Mouse (Mus musculus): ENCODE measurements around the gene Clcn1. TPM values are rescaled to one million over a fixed set of nuclear protein-coding genes. Genes with fewer than 3 reads are reported as not detected.

Clcn1 gene
- polyA plus RNA-seq, 1 experiment from 2014 or later = 0.73 TPM

DNA sequence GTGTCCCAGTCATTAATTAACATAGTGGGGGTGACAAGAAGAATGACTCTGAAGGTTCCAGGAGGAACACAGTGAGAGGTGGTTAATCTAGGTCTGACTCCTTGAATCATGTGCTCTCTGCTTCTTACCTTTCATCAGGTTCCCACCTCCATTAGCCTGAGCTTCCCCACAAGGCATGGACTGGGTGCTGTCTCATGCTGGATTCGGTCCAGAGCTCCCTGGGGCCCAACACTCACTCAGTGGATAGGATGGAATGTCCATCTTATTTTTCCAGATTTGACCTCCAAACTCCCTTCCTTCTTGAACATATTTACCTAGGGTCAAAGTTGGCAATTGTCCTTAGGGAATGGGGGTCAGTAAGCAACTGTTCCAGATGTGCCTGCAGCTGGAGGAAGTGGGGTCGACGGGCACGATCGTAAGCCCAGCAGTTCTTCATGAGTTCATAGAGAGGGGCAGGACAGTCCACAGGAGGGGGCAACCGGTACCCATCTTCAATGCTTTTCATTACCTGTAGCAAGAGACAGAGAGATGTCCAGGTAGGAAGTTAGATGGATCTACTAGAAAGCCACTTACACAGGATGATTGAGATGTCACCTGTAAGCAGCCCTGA, 73.9 kb downstream of the Clcn1 start:
- no peak overlapping the region for H3K4me2 ChIP-seq
- 93% methylated on average over 6 of the region's 6 CpGs for WGBS
- peaks cover 67% of the 10 kb centered on the region for H3K36me3 ChIP-seq
- no peaks in the 10 kb centered on the region for H3K9me3 ChIP-seq (replicated peaks)
- ATAC-seq (ENCODE audit: insufficient number of reproducible peaks, low FRiP score) = no peak
- no peaks in the 10 kb centered on the region for H3K27me3 ChIP-seq (replicated peaks)
- H3K9ac ChIP-seq = no peak overlapping the region
- peak overlapping the region; percentile 76; the same call in 1 of the 2 replicates for H3K27ac ChIP-seq (ENCODE audit: poor library complexity, severe bottlenecking)
- peaks cover 81% of the 10 kb centered on the region for H3K4me1 ChIP-seq (replicated peaks)
- no peak overlapping the region for H3K4me3 ChIP-seq

GRCm38 (mm10) chr6:42361041-42361895, 74.8 kb downstream of the Clcn1 start:
- 88% methylated on average over 13 of the region's 13 CpGs for whole genome bisulfite sequencing
- peaks cover 58% of the 10 kb centered on the region for H3K36me3 ChIP-seq

GRCm38 (mm10) chr6:42362074-42362473, 75.6 kb downstream of the Clcn1 start:
- Histone ChIP-seq H3K36me3 (peaks cover 50% of the 10 kb centered on the region), H3K27me3 (replicated peaks) (no peaks in the 10 kb centered on the region), H3K9ac (no peak overlapping the region), H3K4me3 (no peak overlapping the region), H3K27ac (ENCODE audit: poor library complexity, severe bottlenecking) (0 out of 2 replicates have a peak overlapping the region, but pooled peaks have one; percentile 19), H3K4me1 (replicated peaks) (peaks cover 64% of the 10 kb centered on the region), H3K4me2 (no peak overlapping the region), H3K9me3 (replicated peaks) (no peaks in the 10 kb centered on the region)
- WGBS = 51% methylated on average over 1 of the region's 1 CpGs
- ATAC-seq (ENCODE audit: insufficient number of reproducible peaks, low FRiP score) = no peak

More at GRCm38 (mm10) chr6:42361041-42361895, 74.8 kb downstream of the Clcn1 start:
- no peaks in the 10 kb centered on the region for H3K9me3 ChIP-seq (replicated peaks)
- H3K4me3 ChIP-seq = no peak overlapping the region
- no peaks in the 10 kb centered on the region for H3K27me3 ChIP-seq (replicated peaks)
- no peak for ATAC-seq (ENCODE audit: insufficient number of reproducible peaks, low FRiP score)
- H3K9ac ChIP-seq = no peak overlapping the region
- peaks cover 72% of the 10 kb centered on the region for H3K4me1 ChIP-seq (replicated peaks)
- H3K4me2 ChIP-seq = no peak overlapping the region
- 0 out of 2 replicates have a peak overlapping the region, but pooled peaks have one; percentile 19 for H3K27ac ChIP-seq (ENCODE audit: poor library complexity, severe bottlenecking)

DNA sequence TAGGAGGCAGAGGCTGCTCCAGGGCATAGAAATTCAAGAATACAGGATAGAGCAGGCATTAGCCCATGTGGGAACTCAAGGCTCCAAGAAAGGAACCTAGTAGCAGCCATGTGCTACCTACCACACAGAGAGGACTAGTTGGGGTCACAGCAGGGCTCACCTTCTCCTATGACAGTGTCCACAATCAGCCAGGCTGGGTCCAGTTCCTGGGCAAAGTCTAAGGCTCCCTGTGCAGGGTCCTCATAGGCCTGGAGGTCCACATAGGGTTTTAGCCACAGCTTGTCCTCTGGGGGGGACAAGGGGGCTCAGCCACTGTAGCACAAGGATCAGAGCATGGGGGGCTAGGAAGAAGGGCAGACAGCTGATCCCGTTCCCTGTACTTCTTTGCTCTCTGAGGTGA, 76.0 kb downstream of the Clcn1 start:
- H3K27me3 ChIP-seq (replicated peaks) = no peaks in the 10 kb centered on the region
- H3K36me3 ChIP-seq = peaks cover 45% of the 10 kb centered on the region
- WGBS = 50% methylated on average over 1 of the region's 1 CpGs
- no peak for ATAC-seq (ENCODE audit: insufficient number of reproducible peaks, low FRiP score)
- H3K4me2 ChIP-seq = no peak overlapping the region
- H3K9me3 ChIP-seq (replicated peaks) = no peaks in the 10 kb centered on the region
- H3K9ac ChIP-seq = 0 out of 2 replicates have a peak overlapping the region, but pooled peaks have one; percentile 44
- peak overlapping the region; percentile 54; the same call in 1 of the 2 replicates for H3K27ac ChIP-seq (ENCODE audit: poor library complexity, severe bottlenecking)
- H3K4me1 ChIP-seq (replicated peaks) = peaks cover 59% of the 10 kb centered on the region
- H3K4me3 ChIP-seq = no peak overlapping the region

DNA sequence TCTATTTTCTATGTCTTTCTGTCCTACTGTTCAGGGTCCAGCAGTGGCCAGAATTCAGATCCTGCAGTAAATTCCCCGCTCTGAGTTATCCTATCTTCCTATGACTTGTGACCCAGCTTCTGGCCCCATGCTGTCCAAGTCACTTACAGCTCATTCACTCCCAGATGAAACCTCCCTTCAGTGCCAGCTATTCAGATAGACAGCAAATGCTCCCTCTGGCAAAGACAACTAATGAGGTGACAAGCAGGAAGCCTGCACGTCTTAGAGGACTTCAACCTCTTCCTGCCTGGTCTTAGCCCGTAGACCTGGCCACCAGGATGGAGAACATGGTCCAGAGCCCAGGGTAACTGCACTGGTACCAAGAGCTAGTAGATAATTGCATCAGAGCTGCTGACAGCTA, 76.5 kb downstream of the Clcn1 start:
- Histone ChIP-seq H3K4me3 (no peak overlapping the region), H3K36me3 (peaks cover 41% of the 10 kb centered on the region), H3K27ac (ENCODE audit: poor library complexity, severe bottlenecking) (peak overlapping the region; percentile 54; the same call in 1 of the 2 replicates), H3K27me3 (replicated peaks) (no peaks in the 10 kb centered on the region), H3K9me3 (replicated peaks) (no peaks in the 10 kb centered on the region), H3K9ac (0 out of 2 replicates have a peak overlapping the region, but pooled peaks have one; percentile 44), H3K4me1 (replicated peaks) (peaks cover 55% of the 10 kb centered on the region), H3K4me2 (no peak overlapping the region; the same call in 1 of the 2 replicates)
- no peak for ATAC-seq (ENCODE audit: insufficient number of reproducible peaks, low FRiP score)
- 43% methylated on average over 3 of the region's 3 CpGs for WGBS

DNA sequence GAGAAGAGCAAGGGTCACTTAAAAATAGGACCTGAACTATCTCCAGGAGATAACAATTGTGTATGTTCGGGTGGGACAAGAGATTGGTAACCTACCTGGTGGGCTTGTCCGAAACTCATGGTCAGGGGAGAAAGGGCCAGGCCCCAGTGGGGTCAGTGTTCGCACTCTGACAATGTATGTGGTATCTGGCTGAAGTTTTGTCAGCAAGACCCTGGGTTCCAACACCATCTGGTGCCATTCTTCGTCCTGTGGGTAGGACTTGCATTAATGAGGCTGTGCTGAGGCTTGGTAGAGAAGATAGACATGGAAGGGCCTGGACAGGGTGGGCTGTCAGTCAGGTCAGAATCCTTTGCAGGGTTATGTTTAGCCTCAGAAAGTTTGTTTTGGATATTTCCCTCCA, 77.6 kb downstream of the Clcn1 start:
- Histone ChIP-seq H3K27me3 (replicated peaks) (no peaks in the 10 kb centered on the region), H3K36me3 (peaks cover 30% of the 10 kb centered on the region), H3K4me2 (no peak overlapping the region), H3K4me1 (replicated peaks) (peaks cover 45% of the 10 kb centered on the region), H3K27ac (ENCODE audit: poor library complexity, severe bottlenecking) (no peak overlapping the region), H3K9me3 (replicated peaks) (no peaks in the 10 kb centered on the region), H3K4me3 (no peak overlapping the region), H3K9ac (no peak overlapping the region)
- no peak for ATAC-seq (ENCODE audit: insufficient number of reproducible peaks, low FRiP score)
- 74% methylated on average over 4 of the region's 4 CpGs for WGBS

GRCm38 (mm10) chr6:42364607-42365006, 78.1 kb downstream of the Clcn1 start:
- no peak overlapping the region for H3K4me2 ChIP-seq
- H3K27me3 ChIP-seq (replicated peaks) = no peaks in the 10 kb centered on the region
- H3K9ac ChIP-seq = no peak overlapping the region
- peaks cover 24% of the 10 kb centered on the region for H3K36me3 ChIP-seq
- H3K9me3 ChIP-seq (replicated peaks) = no peaks in the 10 kb centered on the region
- no peak overlapping the region for H3K4me3 ChIP-seq
- no peak overlapping the region for H3K27ac ChIP-seq (ENCODE audit: poor library complexity, severe bottlenecking)
- H3K4me1 ChIP-seq (replicated peaks) = peaks cover 41% of the 10 kb centered on the region
- no peak for ATAC-seq (ENCODE audit: insufficient number of reproducible peaks, low FRiP score)
- WGBS = 81% methylated on average over 15 of the region's 15 CpGs

DNA sequence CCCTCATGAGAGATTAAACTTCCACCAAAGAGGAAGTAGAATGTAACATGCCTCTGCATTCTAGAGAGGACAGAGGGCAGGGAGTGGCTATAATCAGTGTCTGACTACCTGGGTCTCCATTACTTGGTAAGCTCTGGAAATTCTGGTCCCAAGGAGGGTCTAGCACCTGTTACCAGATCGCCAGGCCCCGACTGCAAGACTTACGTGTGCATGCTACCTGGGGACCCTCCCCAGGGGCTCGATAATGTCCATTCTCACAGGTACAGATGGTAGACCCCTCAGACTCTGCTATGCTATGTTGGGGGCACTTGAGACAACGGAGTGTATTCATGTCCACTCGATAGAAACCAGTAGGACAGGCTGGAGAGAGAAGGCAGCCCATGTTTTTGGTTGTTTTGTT, 78.7 kb downstream of the Clcn1 start:
- Histone ChIP-seq H3K4me1 (replicated peaks) (peaks cover 41% of the 10 kb centered on the region), H3K36me3 (peaks cover 18% of the 10 kb centered on the region), H3K4me2 (no peak overlapping the region), H3K27me3 (replicated peaks) (no peaks in the 10 kb centered on the region), H3K4me3 (no peak overlapping the region), H3K27ac (ENCODE audit: poor library complexity, severe bottlenecking) (no peak overlapping the region), H3K9me3 (replicated peaks) (no peaks in the 10 kb centered on the region), H3K9ac (no peak overlapping the region)
- 88% methylated on average over 6 of the region's 6 CpGs for WGBS
- ATAC-seq (ENCODE audit: insufficient number of reproducible peaks, low FRiP score) = no peak

Other genes starting within 250 kb of the Clcn1 start
- not detected in 2 replicates for gene Sva, start 248.3 kb upstream of the Clcn1 start, polyA plus RNA-seq (2016; fragmentation: Nextera tagmentation; extraction: Ambion mirVana)
- not detected in 2 replicates for gene Tas2r139, start 145.7 kb upstream of the Clcn1 start, polyA plus RNA-seq (2016; fragmentation: Nextera tagmentation; extraction: Ambion mirVana)
- gene Tas2r144, start 71.4 kb upstream of the Clcn1 start, polyA plus RNA-seq (2016; fragmentation: Nextera tagmentation; extraction: Ambion mirVana) = not detected in 2 replicates
- gene Gstk1, start 40.8 kb upstream of the Clcn1 start, polyA plus RNA-seq (2016; fragmentation: Nextera tagmentation; extraction: Ambion mirVana) = 9.9 and 10.9 TPM in 2 replicates
- 0.19 and 0.27 TPM in 2 replicates for gene Tmem139, start 24.7 kb upstream of the Clcn1 start, polyA plus RNA-seq (2016; fragmentation: Nextera tagmentation; extraction: Ambion mirVana)
- 37.6 and 38.1 TPM in 2 replicates for gene Casp2, start 21.7 kb upstream of the Clcn1 start, polyA plus RNA-seq (2016; fragmentation: Nextera tagmentation; extraction: Ambion mirVana)
- 0.37 and 0.52 TPM in 2 replicates for gene Fam131b, start 38.0 kb downstream of the Clcn1 start, polyA plus RNA-seq (2016; fragmentation: Nextera tagmentation; extraction: Ambion mirVana)
- gene Zyx, start 62.9 kb downstream of the Clcn1 start, polyA plus RNA-seq (2016; fragmentation: Nextera tagmentation; extraction: Ambion mirVana) = 213 and 219 TPM in 2 replicates
- 4.7 and 5.5 TPM in 2 replicates for gene Epha1, start 86.6 kb downstream of the Clcn1 start, polyA plus RNA-seq (2016; fragmentation: Nextera tagmentation; extraction: Ambion mirVana)
- gene Tas2r143, start 113.6 kb downstream of the Clcn1 start, polyA plus RNA-seq (2016; fragmentation: Nextera tagmentation; extraction: Ambion mirVana) = not detected in 2 replicates
- not detected in 2 replicates for gene Tas2r135, start 118.7 kb downstream of the Clcn1 start, polyA plus RNA-seq (2016; fragmentation: Nextera tagmentation; extraction: Ambion mirVana)
- gene Tas2r126, start 147.8 kb downstream of the Clcn1 start, polyA plus RNA-seq (2016; fragmentation: Nextera tagmentation; extraction: Ambion mirVana) = not detected in 2 replicates
- not detected in 2 replicates for gene Olfr458, start 178.5 kb downstream of the Clcn1 start, polyA plus RNA-seq (2016; fragmentation: Nextera tagmentation; extraction: Ambion mirVana)
- gene Olfr457, start 189.7 kb downstream of the Clcn1 start, polyA plus RNA-seq (2016; fragmentation: Nextera tagmentation; extraction: Ambion mirVana) = not detected in 2 replicates
- not detected in 2 replicates for gene Olfr456, start 200.5 kb downstream of the Clcn1 start, polyA plus RNA-seq (2016; fragmentation: Nextera tagmentation; extraction: Ambion mirVana)

All from heart, embryonic 12.5 days (tissue).